Mouse (Mus musculus) heart, adult 2 months (tissue): ENCODE measurements around the gene Ireb2. TPM values are rescaled to one million over a fixed set of nuclear protein-coding genes. Genes with fewer than 3 reads are reported as not detected.
A peak's percentile ranks its signal among the peaks of the same experiment; 100 is the strongest.

Source experiments
- DNase-seq, 2 experiments: peaks; one replicate each; pipeline ENCODE4 v3.0.0; 2021
- H3K27ac ChIP-seq: fragments of 200-600 bp; 2 replicates; pipeline ENCODE4 v1.8.1; 2022
- H3K27me3 ChIP-seq: fragments of 200-500 bp; 2 replicates; pipeline ENCODE4 v1.6.1; 2012; ENCODE audit warnings: mild to moderate bottlenecking, low read length, inconsistent platforms, mixed read lengths; ENCODE audit not compliant: control insufficient read depth, insufficient read depth
- H3K36me3 ChIP-seq: fragments of 200-500 bp; 2 replicates; pipeline ENCODE4 v1.6.1; 2012; ENCODE audit warnings: low read length, inconsistent platforms; ENCODE audit not compliant: control insufficient read depth, insufficient read depth
- H3K4me1 ChIP-seq: fragments of 200-500 bp; 2 replicates; pipeline ENCODE4 v1.6.1; 2011; ENCODE audit warnings: low read length; ENCODE audit not compliant: control insufficient read depth, insufficient read depth
- H3K4me3 ChIP-seq: fragments of 200-600 bp; 2 replicates; pipeline ENCODE4 v1.8.1; 2022
- H3K79me2 ChIP-seq: fragments of 200-500 bp; replicated peaks from 2 replicates; pipeline ENCODE4 v1.6.1; 2012; ENCODE audit warnings: mild to moderate bottlenecking, inconsistent platforms, low read length, moderate library complexity, mixed read lengths; ENCODE audit not compliant: control insufficient read depth, insufficient read depth
- H3K9ac ChIP-seq: fragments of 200-500 bp; 2 replicates; pipeline ENCODE4 v1.6.1; 2012; ENCODE audit warnings: low read depth, mild to moderate bottlenecking, control low read depth, inconsistent platforms, low read length, mixed read lengths
- CTCF ChIP-seq: fragments of 200-600 bp; IDR thresholded peaks from 2 replicates; pipeline ENCODE4 v1.8.1; 2022; ENCODE audit warnings: antibody characterized with exemption, mild to moderate bottlenecking, moderate library complexity
- EP300 ChIP-seq: fragments of 200-500 bp; IDR thresholded peaks from 2 replicates; pipeline ENCODE4 v1.6.1; 2011; ENCODE audit warnings: low read depth, low read length, control low read depth; ENCODE audit not compliant: insufficient read depth
- POLR2A ChIP-seq: fragments of 200-500 bp; IDR thresholded peaks from 2 replicates; pipeline ENCODE4 v1.6.1; 2011; ENCODE audit warnings: mild to moderate bottlenecking, low read depth, low read length, control low read depth; ENCODE audit not compliant: insufficient read depth
- WGBS: fragments of 180-500 bp; shearing (Covaris S2); methylation state at CpG from one replicate; pipeline ENCODE4 v1.1.7; 2018; 5-methylcytosine and 5-hydroxymethylcytosine counted together
- intact Hi-C: fragments of 180-260 bp; cut with DNase I; formaldehyde crosslinking; loops from one replicate; pipeline ENCODE4 v1.15.1; 2025
- polyA plus RNA-seq: library from polyadenylated mRNA; depleted of rRNA; stranded (reverse); fragments of >200 nt; gene quantifications from 2 replicates; pipeline ENCODE4 v1.2.3, GENCODE M21; 2012
- total RNA-seq, 2 experiments: library from RNA; stranded (reverse); gene quantifications; 2 replicates each; pipeline ENCODE4 v1.2.3; 2021

Ireb2 gene
- total and polyA plus RNA-seq, 3 experiments: 4.7 to 26.7 (median 23.5) TPM

DNA sequence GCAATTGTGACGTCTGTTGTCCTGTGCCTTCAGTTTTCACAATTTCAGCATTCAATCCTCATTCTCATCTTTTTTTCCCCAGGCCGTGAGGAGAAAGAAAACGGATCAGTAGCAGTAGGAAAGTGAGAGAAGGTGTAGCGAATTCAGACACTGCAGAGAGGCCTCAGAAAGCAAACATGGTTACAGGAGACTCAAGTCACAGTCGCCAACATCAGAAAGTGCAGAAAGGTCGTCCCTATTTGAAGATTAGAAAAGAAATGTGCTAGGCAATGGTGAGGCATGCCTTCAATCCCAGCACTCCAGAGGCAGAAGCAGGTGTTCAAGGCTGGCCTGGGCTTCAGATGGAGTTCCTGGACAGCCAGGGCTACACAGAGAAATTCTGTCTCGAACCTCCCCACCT is 52.0 kb downstream of the Ireb2 start:
- TF ChIP-seq EP300 (no peak), CTCF (no peak), POLR2A (no peak)
- no peaks in the 10 kb centered on the region for H3K27me3 ChIP-seq
- H3K4me1 ChIP-seq: peaks cover 1% of the 10 kb centered on the region; the same call in 1 of the 2 replicates
- no peak overlapping the region for H3K9ac ChIP-seq
- 61% methylated on average over 7 of the region's 7 CpGs for WGBS
- H3K4me3 ChIP-seq: no peak overlapping the region
- H3K79me2 ChIP-seq: no peaks in the 10 kb centered on the region
- no peaks in the 10 kb centered on the region for H3K36me3 ChIP-seq
- intact Hi-C loops: no loop called here
- no peak for DNase-seq
- H3K27ac ChIP-seq: no peak overlapping the region

DNA sequence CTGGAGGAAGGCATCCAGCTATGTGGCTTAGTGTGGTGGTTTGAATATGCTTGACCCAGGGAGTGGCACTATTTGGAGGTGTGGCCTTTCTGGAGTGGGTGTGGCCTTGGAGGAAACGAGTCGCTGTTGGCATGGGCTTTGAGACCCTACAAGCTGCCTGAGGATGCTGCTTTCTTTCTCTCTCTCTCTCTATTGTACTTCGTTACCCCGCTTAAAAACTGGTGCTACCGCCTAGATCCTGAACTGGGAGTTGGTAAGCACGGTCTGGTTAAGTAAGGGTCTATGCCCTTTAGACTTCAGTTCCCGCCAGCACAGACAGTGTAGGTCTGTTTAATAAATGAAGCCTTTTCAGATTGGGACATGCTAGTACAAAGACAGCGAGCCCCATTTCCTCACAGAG is 52.8 kb downstream of the Ireb2 start:
- no peaks in the 10 kb centered on the region for H3K27me3 ChIP-seq
- peak overlapping the region; percentile 58; the same call in 1 of the 2 replicates for H3K4me3 ChIP-seq
- H3K4me1 ChIP-seq: peaks cover 1% of the 10 kb centered on the region; the same call in 1 of the 2 replicates
- no peak overlapping the region for H3K27ac ChIP-seq
- no peak for DNase-seq
- H3K36me3 ChIP-seq: no peaks in the 10 kb centered on the region
- no peak overlapping the region for H3K9ac ChIP-seq
- H3K79me2 ChIP-seq: no peaks in the 10 kb centered on the region
- WGBS: 76% methylated on average over 8 of the region's 8 CpGs
- TF ChIP-seq CTCF: no peak
- no peak for TF ChIP-seq POLR2A
- TF ChIP-seq EP300: no peak
- intact Hi-C loops: no loop called here

DNA sequence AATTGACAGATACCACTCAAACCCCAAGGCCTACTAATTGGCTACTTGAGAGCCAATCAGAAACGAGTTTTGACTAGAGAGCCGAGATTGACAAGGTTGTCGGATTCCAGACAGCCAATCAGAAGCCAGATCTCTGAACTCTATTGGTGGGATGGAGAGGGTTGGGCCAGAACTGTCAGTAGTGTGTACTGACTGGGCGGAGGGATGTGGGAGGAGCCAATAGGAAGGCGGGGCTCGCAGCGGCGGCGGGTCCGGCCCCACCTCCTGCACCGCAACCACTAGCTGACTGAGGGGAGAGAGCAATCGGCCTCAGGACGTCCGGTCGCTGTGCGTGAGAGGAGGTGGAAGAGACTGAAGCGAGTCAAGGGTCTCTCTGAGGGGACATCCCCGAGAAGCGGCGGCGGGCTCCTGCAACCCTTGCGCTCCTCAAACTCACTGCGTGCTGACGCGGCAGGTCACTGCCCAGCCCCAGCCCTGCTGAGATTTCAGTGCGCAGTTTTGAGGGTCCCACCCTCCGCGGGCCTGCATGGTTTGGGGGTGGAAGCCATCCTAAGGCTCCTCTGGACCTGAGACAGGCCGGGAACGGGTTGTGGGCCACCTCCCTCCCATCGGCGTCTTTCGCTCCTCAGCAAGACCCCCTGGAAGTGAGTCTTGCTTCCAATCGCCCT is 53.6 kb downstream of the Ireb2 start, which contains the start of gene Hykk:
TSS of gene Hykk (plus strand) at position 274 of the 668 bp plus-strand sequence.
- Histone ChIP-seq H3K36me3 (no peaks in the 10 kb centered on the region), H3K79me2 (no peaks in the 10 kb centered on the region), H3K9ac (peak within 1 kb of the TSS; percentile 90), H3K27me3 (no peaks in the 10 kb centered on the region), H3K4me1 (peaks cover 1% of the 10 kb centered on the region; the same call in 1 of the 2 replicates), H3K27ac (peak within 1 kb of the TSS; percentile 67), H3K4me3 (peak within 1 kb of the TSS; percentile 58)
- intact Hi-C loops: loop anchor here (1.0 kb wide), 1 partner anchor 33 kb away; the partner anchor contains the start of genes AY074887 and Psma4
- under 1% methylated on average over 34 of the region's 34 CpGs for WGBS
- peak; percentile 88 to 90 for DNase-seq
- TF ChIP-seq POLR2A: peak; percentile 71
- TF ChIP-seq EP300: no peak

DNA sequence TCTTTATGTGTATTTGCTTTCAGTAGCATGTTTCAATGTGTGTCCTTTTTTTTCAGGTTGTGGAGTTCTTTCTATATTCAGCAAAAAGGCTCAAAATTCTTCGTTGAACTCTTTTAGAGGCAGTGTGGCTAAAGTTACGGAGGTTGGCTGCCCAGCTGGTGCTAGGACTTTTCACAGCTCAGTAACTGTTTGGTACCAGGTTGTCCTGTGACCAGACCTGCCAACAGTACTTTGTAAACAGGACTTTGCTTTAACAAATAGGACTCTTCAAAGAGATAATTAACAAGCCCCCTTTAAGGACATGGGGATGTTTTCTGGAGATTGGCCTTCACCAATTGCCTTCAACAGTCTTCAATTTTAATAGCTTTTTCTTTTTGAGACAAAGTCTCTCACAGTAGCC is 54.6 kb downstream of the Ireb2 start:
- H3K4me3 ChIP-seq: no peak overlapping the region
- TF ChIP-seq POLR2A (no peak), EP300 (no peak)
- no peaks in the 10 kb centered on the region for H3K27me3 ChIP-seq
- WGBS: 88% methylated on average over 2 of the region's 2 CpGs
- H3K79me2 ChIP-seq: no peaks in the 10 kb centered on the region
- no peak overlapping the region for H3K9ac ChIP-seq
- no peaks in the 10 kb centered on the region for H3K36me3 ChIP-seq
- no peak for DNase-seq
- H3K4me1 ChIP-seq: peaks cover 1% of the 10 kb centered on the region; the same call in 1 of the 2 replicates
- no peak overlapping the region for H3K27ac ChIP-seq
- intact Hi-C loops: no loop called here

DNA sequence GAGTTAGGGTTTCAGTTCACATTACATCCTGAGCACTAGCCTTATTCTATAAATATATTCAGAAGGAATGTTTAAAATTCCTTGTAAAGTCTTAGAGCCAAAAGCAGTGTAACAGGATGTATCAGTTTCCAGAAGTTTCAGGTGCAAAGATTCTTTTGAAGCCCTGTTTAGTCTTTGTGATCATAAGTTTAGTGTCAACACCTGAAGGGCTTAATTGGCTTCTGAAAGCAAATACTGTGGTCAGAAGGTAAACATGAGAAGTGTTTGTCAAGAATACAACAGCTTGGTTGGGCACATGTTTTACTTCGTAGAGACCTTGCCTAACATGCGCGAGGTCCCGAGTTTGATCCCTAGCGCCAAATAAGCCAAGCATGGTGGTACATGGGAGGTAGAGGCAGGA is 55.2 kb downstream of the Ireb2 start:
- no peak for DNase-seq
- 96% methylated on average over 5 of the region's 5 CpGs for WGBS
- peaks cover 1% of the 10 kb centered on the region; the same call in 1 of the 2 replicates for H3K4me1 ChIP-seq
- no peaks in the 10 kb centered on the region for H3K36me3 ChIP-seq
- no peak overlapping the region for H3K27ac ChIP-seq
- H3K79me2 ChIP-seq: no peaks in the 10 kb centered on the region
- H3K9ac ChIP-seq: no peak overlapping the region
- no peak overlapping the region for H3K4me3 ChIP-seq
- H3K27me3 ChIP-seq: no peaks in the 10 kb centered on the region
- intact Hi-C loops: no loop called here
- TF ChIP-seq POLR2A (no peak), CTCF (no peak), EP300 (no peak)

DNA sequence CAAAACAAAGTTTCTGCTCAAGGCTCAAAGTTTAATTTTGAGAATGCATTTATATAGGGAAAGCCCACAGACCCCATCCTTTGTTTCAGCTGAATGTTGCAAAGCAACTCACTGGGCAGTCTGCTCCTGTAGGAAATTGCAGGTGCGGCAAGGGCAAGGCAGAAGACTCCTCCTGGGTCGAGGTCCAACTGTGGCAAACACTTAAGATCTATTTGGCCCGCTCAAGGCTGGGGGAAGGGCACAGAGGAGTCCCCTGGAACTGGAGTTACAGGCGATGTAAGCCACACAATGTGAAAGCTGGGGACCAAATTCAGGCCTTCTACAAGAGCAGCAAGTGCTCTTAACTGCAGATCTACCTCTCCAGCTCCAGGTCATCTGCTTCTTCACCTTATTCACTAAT is 56.4 kb downstream of the Ireb2 start:
- H3K36me3 ChIP-seq: no peaks in the 10 kb centered on the region
- TF ChIP-seq EP300 (no peak), CTCF (no peak), POLR2A (no peak)
- no peak overlapping the region for H3K27ac ChIP-seq
- H3K4me1 ChIP-seq: peaks cover 1% of the 10 kb centered on the region; the same call in 1 of the 2 replicates
- WGBS: 66% methylated on average over 4 of the region's 4 CpGs
- no peak overlapping the region for H3K9ac ChIP-seq
- intact Hi-C loops: no loop called here
- H3K27me3 ChIP-seq: no peaks in the 10 kb centered on the region
- DNase-seq: no peak
- no peak overlapping the region for H3K4me3 ChIP-seq
- H3K79me2 ChIP-seq: no peaks in the 10 kb centered on the region
